Mouse (Mus musculus): ENCODE measurements around the gene Fam168a. TPM values are rescaled to one million over a fixed set of nuclear protein-coding genes. Genes with fewer than 3 reads are reported as not detected.

Fam168a gene
- total RNA-seq, 2 experiments from 2014 or later = 240 to 242 TPM

- no peak for DNase-seq (ENCODE audit: low spot score in 2 of 2)
- intact Hi-C loops (cut with DNase I) = no loop called here
Observed at GRCm38 (mm10) chr7:100855300-100855699, 148.9 kb downstream of the Fam168a start.

- no peak for DNase-seq (ENCODE audit: low spot score in 2 of 2)
- intact Hi-C loops (cut with DNase I) = no loop called here
Observed at GRCm38 (mm10) chr7:100855795-100856573, 149.5 kb downstream of the Fam168a start.

- no peak for DNase-seq (ENCODE audit: low spot score in 2 of 2)
- intact Hi-C loops (cut with DNase I) = no loop called here
Observed at GRCm38 (mm10) chr7:100860450-100860849, 154.0 kb downstream of the Fam168a start.

GRCm38 (mm10) chr7:100861209-100861608 lies 154.8 kb downstream of the Fam168a start:
- no peak for DNase-seq (ENCODE audit: low spot score in 2 of 2)
- intact Hi-C loops (cut with DNase I) = no loop called here

- no peak for DNase-seq (ENCODE audit: low spot score in 2 of 2)
- intact Hi-C loops (cut with DNase I) = no loop called here
Observed at GRCm38 (mm10) chr7:100862353-100862752, 155.9 kb downstream of the Fam168a start.

GRCm38 (mm10) chr7:100862828-100863638 lies 156.6 kb downstream of the Fam168a start, which contains the start of gene Relt:
Gene Relt (minus strand): TSS chr7:100863446.
- intact Hi-C loops (cut with DNase I) = no loop called here

GRCm38 (mm10) chr7:100866675-100867074 lies 160.2 kb downstream of the Fam168a start:
- peak; percentile 62 to 64 for DNase-seq (ENCODE audit: low spot score in 2 of 2)
- intact Hi-C loops (cut with DNase I) = loop anchor here (5.0 kb wide), 1 partner anchor 344 kb away; no protein-coding TSS in a partner anchor

More at GRCm38 (mm10) chr7:100862828-100863638, 156.6 kb downstream of the Fam168a start, which contains the start of gene Relt:
- DNase-seq (ENCODE audit: low spot score in 2 of 2) = peak; percentile 84 to 85

GRCm38 (mm10) chr7:100867561-100867960 lies 161.1 kb downstream of the Fam168a start:
- intact Hi-C loops (cut with DNase I) = loop anchor here (5.0 kb wide), 1 partner anchor 345 kb away; no protein-coding TSS in a partner anchor
- no peak for DNase-seq (ENCODE audit: low spot score in 2 of 2)

- DNase-seq (ENCODE audit: low spot score in 2 of 2) = no peak
- intact Hi-C loops (cut with DNase I) = loop anchor here (5.0 kb wide), 1 partner anchor 346 kb away; no protein-coding TSS in a partner anchor
Observed at GRCm38 (mm10) chr7:100868551-100868950, 162.1 kb downstream of the Fam168a start.

- intact Hi-C loops (cut with DNase I) = loop anchor here (5.0 kb wide), 1 partner anchor 348 kb away; no protein-coding TSS in a partner anchor
- no peak for DNase-seq (ENCODE audit: low spot score in 2 of 2)
Observed at GRCm38 (mm10) chr7:100869877-100870629, 163.6 kb downstream of the Fam168a start.

- DNase-seq (ENCODE audit: low spot score in 2 of 2) = no peak
- intact Hi-C loops (cut with DNase I) = no loop called here
Observed at GRCm38 (mm10) chr7:100871355-100871754, 164.9 kb downstream of the Fam168a start.

GRCm38 (mm10) chr7:100871892-100872291 lies 165.5 kb downstream of the Fam168a start:
- DNase-seq (ENCODE audit: low spot score in 2 of 2) = no peak
- intact Hi-C loops (cut with DNase I) = no loop called here

GRCm38 (mm10) chr7:100873197-100873596 lies 166.8 kb downstream of the Fam168a start:
- intact Hi-C loops (cut with DNase I) = no loop called here
- no peak for DNase-seq (ENCODE audit: low spot score in 2 of 2)

- no peak for DNase-seq (ENCODE audit: low spot score in 2 of 2)
- intact Hi-C loops (cut with DNase I) = no loop called here
Observed at GRCm38 (mm10) chr7:100875822-100876221, 169.4 kb downstream of the Fam168a start.

GRCm38 (mm10) chr7:100876293-100876692 lies 169.9 kb downstream of the Fam168a start:
- intact Hi-C loops (cut with DNase I) = no loop called here
- DNase-seq (ENCODE audit: low spot score in 2 of 2) = no peak

- intact Hi-C loops (cut with DNase I) = no loop called here
- no peak for DNase-seq (ENCODE audit: low spot score in 2 of 2)
Observed at GRCm38 (mm10) chr7:100876771-100877170, 170.3 kb downstream of the Fam168a start.

GRCm38 (mm10) chr7:100879595-100879994 lies 173.2 kb downstream of the Fam168a start:
- intact Hi-C loops (cut with DNase I) = no loop called here
- no peak for DNase-seq (ENCODE audit: low spot score in 2 of 2)

- intact Hi-C loops (cut with DNase I) = no loop called here
- no peak for DNase-seq (ENCODE audit: low spot score in 2 of 2)
Observed at GRCm38 (mm10) chr7:100881531-100881930, 175.1 kb downstream of the Fam168a start.

GRCm38 (mm10) chr7:100881950-100882349 lies 175.5 kb downstream of the Fam168a start:
- DNase-seq (ENCODE audit: low spot score in 2 of 2) = no peak
- intact Hi-C loops (cut with DNase I) = no loop called here

GRCm38 (mm10) chr7:100884460-100884859 lies 178.0 kb downstream of the Fam168a start:
- intact Hi-C loops (cut with DNase I) = no loop called here
- DNase-seq (ENCODE audit: low spot score in 2 of 2) = no peak
